Mouse (Mus musculus) liver, embryonic 15.5 days (tissue): ENCODE measurements around the gene Celf1. TPM values are rescaled to one million over a fixed set of nuclear protein-coding genes. Genes with fewer than 3 reads are reported as not detected.
"Not testable (repeated sequence)": the region's sequence is repeated elsewhere in the genome, so short reads cannot be mapped to it uniquely, and the experiment has no call there.

ENCODE experiments used
- ATAC-seq: fragments of 200-750 bp; cut with Nextera tagmentation; 2 replicates; pipeline ENCODE4 v1.8.0; 2017; ENCODE audit warnings: moderate number of reproducible peaks, mild to moderate bottlenecking, moderate library complexity; ENCODE audit not compliant: insufficient read depth
- H3K27ac ChIP-seq: fragments of 300-500 bp; sonication (generic); replicated peaks from 2 replicates; pipeline ENCODE4 v1.5.1; 2015; ENCODE audit warnings: mild to moderate bottlenecking, inconsistent platforms
- H3K27me3 ChIP-seq: fragments of 300-500 bp; sonication (generic); 2 replicates; pipeline ENCODE4 v1.6.1; 2015; ENCODE audit warnings: mild to moderate bottlenecking, inconsistent platforms
- H3K36me3 ChIP-seq: fragments of 300-500 bp; sonication (generic); replicated peaks from 2 replicates; pipeline ENCODE4 v1.6.1; 2015; ENCODE audit warnings: moderate library complexity, mild to moderate bottlenecking, inconsistent platforms
- H3K4me1 ChIP-seq: fragments of 300-500 bp; sonication (generic); replicated peaks from 2 replicates; pipeline ENCODE4 v1.6.1; 2015; ENCODE audit warnings: inconsistent platforms
- H3K4me2 ChIP-seq: fragments of 300-500 bp; sonication (generic); 2 replicates; pipeline ENCODE4 v1.6.1; 2015; ENCODE audit warnings: moderate library complexity, mild to moderate bottlenecking, inconsistent platforms
- H3K4me3 ChIP-seq: fragments of 300-500 bp; sonication (generic); replicated peaks from 2 replicates; pipeline ENCODE4 v1.5.1; 2015; ENCODE audit warnings: mild to moderate bottlenecking, inconsistent platforms
- H3K9ac ChIP-seq: fragments of 300-500 bp; sonication (generic); 2 replicates; pipeline ENCODE4 v1.6.1; 2015; ENCODE audit warnings: moderate library complexity, mild to moderate bottlenecking, inconsistent platforms
- H3K9me3 ChIP-seq: fragments of 300-500 bp; sonication (generic); replicated peaks from 2 replicates; pipeline ENCODE4 v1.6.1; 2016; ENCODE audit warnings: inconsistent platforms
- WGBS: fragments of 180-500 bp; shearing (Covaris S2); methylation state at CpG from one replicate; pipeline ENCODE4 v1.1.7; 2015; ENCODE audit warnings: mixed read lengths; ENCODE audit not compliant: insufficient replicate concordance; 5-methylcytosine and 5-hydroxymethylcytosine counted together
- polyA plus RNA-seq: library from polyadenylated mRNA; unstranded; fragments of >200 nt; fragmentation: Nextera tagmentation; extraction: Ambion mirVana; gene quantifications from 2 replicates; pipeline ENCODE4 v1.2.1, GENCODE M21; 2015

Celf1 gene
- polyA plus RNA-seq, 1 experiment from 2014 or later: 50.0 TPM

GRCm38 (mm10) chr2:91044727-91045126 lies 104.5 kb downstream of the Celf1 start:
- no peak overlapping the region for H3K4me3 ChIP-seq
- H3K4me1 ChIP-seq: peaks cover 16% of the 10 kb centered on the region
- H3K9ac ChIP-seq: no peak overlapping the region
- H3K36me3 ChIP-seq: no peaks in the 10 kb centered on the region
- H3K4me2 ChIP-seq: no peak overlapping the region
- H3K27ac ChIP-seq: no peak overlapping the region
- WGBS: 79% methylated on average over 13 of the region's 13 CpGs
- H3K27me3 ChIP-seq: no peaks in the 10 kb centered on the region
- H3K9me3 ChIP-seq: no peaks in the 10 kb centered on the region
- ATAC-seq: no peak

DNA sequence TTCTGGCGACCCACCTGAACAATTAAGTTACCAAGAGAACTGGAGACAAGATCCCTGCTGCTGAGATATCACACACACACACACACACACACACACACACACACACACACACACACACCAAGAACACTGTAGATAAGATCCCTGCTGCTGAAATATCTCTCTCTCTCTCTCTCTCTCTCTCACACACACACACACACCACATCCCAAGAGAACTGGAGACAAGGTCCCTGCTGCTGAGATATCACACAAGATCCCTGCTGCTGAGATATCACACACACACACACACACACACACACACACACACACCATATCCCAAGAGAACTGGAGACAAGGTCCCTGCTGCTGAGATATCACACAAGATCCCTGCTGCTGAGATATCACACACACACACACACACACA lies 105.6 kb downstream of the Celf1 start:
- not testable (repeated sequence) for H3K36me3 ChIP-seq, H3K4me2 ChIP-seq, H3K27ac ChIP-seq, H3K4me3 ChIP-seq, H3K9ac ChIP-seq, H3K9me3 ChIP-seq, H3K27me3 ChIP-seq
- WGBS: 65% methylated on average over 1 of the region's 1 CpGs
- H3K4me1 ChIP-seq: peaks cover 16% of the 10 kb centered on the region
- ATAC-seq: peak; percentile 69

DNA sequence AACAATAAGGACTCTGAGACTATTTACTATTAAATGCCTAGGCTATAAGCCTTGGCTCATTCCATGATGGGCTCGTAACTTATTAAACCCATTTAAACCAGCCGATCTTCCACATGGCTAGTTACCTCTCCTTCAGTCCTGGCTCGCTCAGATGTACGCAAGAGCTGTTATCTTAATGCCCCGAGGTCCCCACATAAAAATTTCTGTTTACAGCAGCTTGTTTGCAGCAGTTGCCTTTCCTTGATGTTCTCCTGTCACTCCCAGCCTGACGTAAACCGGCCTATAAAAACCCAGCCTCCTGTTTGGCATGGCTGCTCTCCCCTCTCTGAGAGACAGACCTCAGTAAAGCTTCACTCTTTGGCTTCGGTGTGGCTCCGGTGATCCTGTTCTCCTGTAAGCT lies 107.2 kb downstream of the Celf1 start:
- H3K27me3 ChIP-seq: no peaks in the 10 kb centered on the region
- H3K36me3 ChIP-seq: no peaks in the 10 kb centered on the region
- no peak for ATAC-seq
- 65% methylated on average over 9 of the region's 9 CpGs for WGBS
- no peak overlapping the region for H3K4me2 ChIP-seq
- peaks cover 22% of the 10 kb centered on the region for H3K4me1 ChIP-seq
- no peak overlapping the region for H3K9ac ChIP-seq
- no peak overlapping the region for H3K4me3 ChIP-seq
- no peaks in the 10 kb centered on the region for H3K9me3 ChIP-seq
- no peak overlapping the region for H3K27ac ChIP-seq

DNA sequence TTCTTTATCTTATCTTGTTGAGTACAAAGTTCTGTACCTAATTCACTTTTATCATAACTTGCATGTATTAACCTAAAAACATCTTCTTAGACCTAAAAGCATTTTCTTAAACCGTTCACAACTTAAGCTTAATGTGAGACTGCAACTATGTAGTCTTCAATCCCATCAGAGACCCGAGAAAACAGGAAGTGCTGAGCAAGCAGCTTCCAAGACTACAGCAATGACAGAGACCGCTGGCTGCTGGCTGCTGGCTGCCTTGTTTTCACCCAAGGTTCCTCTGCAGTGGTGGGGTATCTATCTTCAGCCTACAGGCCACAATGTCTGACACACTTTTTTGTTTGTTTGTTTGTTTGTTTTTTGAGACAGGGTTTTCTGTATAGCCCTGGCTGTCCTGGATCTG lies 111.7 kb downstream of the Celf1 start:
- no peak for ATAC-seq
- H3K4me3 ChIP-seq: no peak overlapping the region
- H3K27me3 ChIP-seq: no peaks in the 10 kb centered on the region
- H3K9ac ChIP-seq: no peak overlapping the region
- H3K27ac ChIP-seq: 0 out of 2 replicates have a peak overlapping the region, but pooled peaks have one; percentile 38
- no peak overlapping the region for H3K4me2 ChIP-seq
- WGBS: 40% methylated on average over 3 of the region's 3 CpGs
- peaks cover 28% of the 10 kb centered on the region for H3K4me1 ChIP-seq
- peaks cover 21% of the 10 kb centered on the region for H3K36me3 ChIP-seq
- H3K9me3 ChIP-seq: no peaks in the 10 kb centered on the region

DNA sequence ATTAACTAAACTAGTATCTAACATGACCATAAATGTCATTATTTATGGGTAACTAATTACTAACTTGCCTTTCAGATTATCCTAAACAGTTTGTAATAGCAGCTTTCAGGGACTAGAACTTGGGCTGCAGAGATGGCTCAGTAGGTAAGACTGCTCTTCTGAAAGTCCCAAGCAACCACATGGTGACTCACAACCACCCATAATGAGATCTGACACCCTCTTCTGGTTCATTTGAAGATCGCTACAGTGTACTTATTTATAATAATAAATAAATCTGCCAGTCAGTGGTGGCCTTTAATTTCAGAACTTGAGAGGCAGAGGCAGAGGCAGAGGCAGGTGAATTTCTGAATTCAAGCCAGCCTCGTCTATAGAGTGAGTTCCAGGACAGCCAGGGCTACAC lies 112.6 kb downstream of the Celf1 start:
- Histone ChIP-seq H3K36me3 (peaks cover 29% of the 10 kb centered on the region), H3K9me3 (no peaks in the 10 kb centered on the region), H3K27ac (no peak overlapping the region), H3K27me3 (no peaks in the 10 kb centered on the region), H3K9ac (no peak overlapping the region), H3K4me1 (peaks cover 28% of the 10 kb centered on the region), H3K4me2 (peak overlapping the region; percentile 83), H3K4me3 (no peak overlapping the region)
- ATAC-seq: no peak
- WGBS: 38% methylated on average over 2 of the region's 2 CpGs

DNA sequence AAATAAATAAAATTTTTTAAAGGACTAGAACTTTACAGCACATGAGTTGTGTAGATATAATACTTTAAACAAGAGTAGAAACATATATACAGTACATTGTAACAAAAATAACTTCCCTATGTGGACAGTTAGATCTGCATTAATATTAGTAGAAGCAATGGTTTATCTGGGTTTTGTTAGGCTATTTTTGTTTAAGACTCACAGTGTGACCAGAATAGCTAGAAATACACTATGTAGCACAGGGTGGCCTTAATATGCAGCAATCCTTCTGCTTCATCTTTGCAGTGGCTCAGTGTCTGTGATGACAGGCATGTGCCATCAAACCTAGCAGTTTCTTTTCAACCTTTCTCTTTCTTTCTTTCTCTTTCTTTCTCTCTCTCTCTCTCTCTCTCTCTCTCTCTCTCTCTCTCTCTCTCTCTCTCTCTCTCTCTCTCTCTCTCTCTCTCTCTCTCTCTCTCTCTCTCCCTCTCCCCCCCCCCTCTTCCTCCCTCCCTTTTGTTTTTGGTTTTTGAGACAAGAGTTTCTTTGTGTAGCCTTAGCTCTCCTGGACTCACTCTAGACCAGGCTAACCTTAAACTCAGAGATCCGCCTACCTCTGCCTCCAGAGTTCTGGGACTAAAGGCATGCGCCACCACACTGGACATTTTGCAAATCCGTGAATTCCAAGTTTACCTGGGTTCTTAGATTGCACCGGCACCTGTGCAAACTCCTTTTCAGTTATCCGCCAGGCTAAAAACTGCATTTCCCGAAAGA lies 113.2 kb downstream of the Celf1 start:
- Histone ChIP-seq H3K9me3 (no peaks in the 10 kb centered on the region), H3K4me1 (peaks cover 28% of the 10 kb centered on the region), H3K9ac (peak overlapping the region; percentile 79; the same call in 1 of the 2 replicates), H3K27me3 (no peaks in the 10 kb centered on the region), H3K4me3 (peak overlapping the region; percentile 74), H3K27ac (peak overlapping the region; percentile 69), H3K4me2 (peak overlapping the region; percentile 83), H3K36me3 (peaks cover 36% of the 10 kb centered on the region)
- ATAC-seq: peak; percentile 17
- 0% methylated on average over 6 of the region's 6 CpGs for WGBS

- no peaks in the 10 kb centered on the region for H3K27me3 ChIP-seq
- peak; percentile 99 for ATAC-seq
- H3K36me3 ChIP-seq: peaks cover 42% of the 10 kb centered on the region
- peak within 1 kb of the TSS; percentile 79 for H3K9ac ChIP-seq
- H3K4me1 ChIP-seq: peaks cover 28% of the 10 kb centered on the region
- H3K9me3 ChIP-seq: no peaks in the 10 kb centered on the region
- H3K27ac ChIP-seq: peak within 1 kb of the TSS; percentile 82
- under 1% methylated on average over 40 of the region's 40 CpGs for WGBS
- peak within 1 kb of the TSS; percentile 83 for H3K4me2 ChIP-seq
- peak within 1 kb of the TSS; percentile 74 for H3K4me3 ChIP-seq
Observed at GRCm38 (mm10) chr2:91053934-91054382, 113.8 kb downstream of the Celf1 start, which contains the start of gene Psmc3. Gene Psmc3 (plus strand): TSS chr2:91054009.

DNA sequence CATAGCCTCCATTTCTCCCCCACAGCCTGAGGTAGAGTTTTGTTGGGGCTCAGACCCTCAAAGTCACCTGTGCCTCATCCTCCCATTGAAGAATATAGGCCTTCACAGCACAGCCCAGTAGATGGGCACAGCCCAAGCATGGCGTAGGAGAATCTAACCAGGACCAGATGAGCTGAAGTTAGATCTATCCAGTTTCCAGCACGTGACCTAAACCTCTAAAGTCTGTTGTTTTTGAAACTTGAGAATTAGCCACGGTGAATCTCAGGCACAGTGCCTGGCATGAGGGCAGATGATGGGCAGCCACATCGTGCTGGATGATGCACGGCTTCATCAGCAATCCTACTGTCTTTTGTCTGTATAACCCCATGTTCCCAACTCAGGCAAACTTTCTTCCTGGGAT lies 118.3 kb downstream of the Celf1 start:
- no peak for ATAC-seq
- Histone ChIP-seq H3K36me3 (peaks cover 80% of the 10 kb centered on the region), H3K4me1 (peaks cover 46% of the 10 kb centered on the region)

DNA sequence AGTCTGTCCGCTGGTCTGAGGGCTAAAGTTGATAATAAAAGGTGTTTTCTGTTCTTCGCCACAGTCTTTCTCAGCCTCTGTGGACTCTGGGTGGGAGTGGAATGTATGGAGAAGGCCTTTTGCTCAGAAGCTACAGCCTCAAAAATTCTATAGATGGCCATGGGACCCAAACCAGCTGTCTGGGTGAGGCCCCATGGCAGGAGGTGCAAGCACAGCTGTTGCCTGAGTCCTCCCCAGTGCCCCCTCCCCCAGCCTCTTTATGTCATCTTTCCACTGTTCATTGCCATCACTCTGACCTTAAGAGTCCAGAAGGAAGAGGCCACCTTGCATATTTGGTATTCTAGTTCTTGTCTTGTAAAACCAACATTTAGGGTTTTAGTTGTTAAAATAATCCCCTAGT lies 119.2 kb downstream of the Celf1 start:
- H3K27ac ChIP-seq: peak overlapping the region; percentile 82
- WGBS: 80% methylated on average over 2 of the region's 2 CpGs
- no peak overlapping the region for H3K4me3 ChIP-seq
- H3K4me2 ChIP-seq: no peak overlapping the region
- ATAC-seq: no peak
- H3K9me3 ChIP-seq: no peaks in the 10 kb centered on the region
- H3K9ac ChIP-seq: no peak overlapping the region
- H3K36me3 ChIP-seq: peaks cover 89% of the 10 kb centered on the region
- H3K27me3 ChIP-seq: no peaks in the 10 kb centered on the region
- peaks cover 46% of the 10 kb centered on the region for H3K4me1 ChIP-seq

More for the DNA sequence above, 118.3 kb downstream of the Celf1 start:
- Histone ChIP-seq H3K4me2 (no peak overlapping the region), H3K27me3 (no peaks in the 10 kb centered on the region), H3K4me3 (no peak overlapping the region), H3K27ac (no peak overlapping the region), H3K9me3 (no peaks in the 10 kb centered on the region), H3K9ac (no peak overlapping the region)
- WGBS: 87% methylated on average over 5 of the region's 5 CpGs

DNA sequence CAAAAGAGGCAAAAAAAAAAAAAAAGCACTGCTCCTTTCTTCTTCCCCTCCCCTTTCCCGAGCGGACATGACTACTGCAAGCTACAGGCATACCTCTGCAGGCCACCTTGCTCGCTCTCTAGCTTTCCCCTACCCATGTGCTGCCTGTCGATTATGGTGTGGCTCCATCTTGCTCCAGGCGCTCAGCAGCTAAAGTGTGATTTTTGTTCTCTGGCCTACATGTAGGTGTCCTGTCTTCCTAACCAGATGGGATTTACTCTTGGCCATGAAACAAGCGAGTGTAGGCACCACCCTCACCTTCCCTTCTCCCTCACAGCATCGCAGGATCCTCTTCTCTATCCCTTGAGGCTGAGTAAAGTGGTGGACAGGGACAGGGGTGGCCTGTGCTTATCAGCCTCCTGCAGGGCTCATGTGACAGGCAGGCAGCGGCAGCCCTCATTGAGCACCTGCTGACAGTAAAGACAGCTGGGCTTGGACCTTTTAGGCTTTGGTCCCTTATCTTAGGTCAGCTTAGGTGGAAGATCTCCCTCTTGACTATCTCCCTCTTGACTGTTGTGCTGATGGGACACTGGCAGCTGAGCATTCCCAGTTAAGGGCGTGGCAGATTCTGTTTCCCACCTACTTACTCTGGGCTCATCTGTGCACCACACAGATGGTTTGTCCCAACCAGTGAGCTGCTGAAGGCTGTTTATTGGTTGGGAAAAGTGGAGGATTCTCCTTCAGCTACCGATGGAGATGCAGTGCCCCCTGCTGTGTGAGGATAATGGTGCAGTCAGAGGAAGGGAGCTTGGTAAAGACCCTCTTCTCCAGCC lies 120.6 kb downstream of the Celf1 start:
- Histone ChIP-seq H3K27ac (peak overlapping the region; percentile 82), H3K27me3 (no peaks in the 10 kb centered on the region), H3K36me3 (peaks cover 87% of the 10 kb centered on the region), H3K4me2 (peak overlapping the region; percentile 25), H3K4me1 (peaks cover 36% of the 10 kb centered on the region), H3K9me3 (no peaks in the 10 kb centered on the region), H3K4me3 (no peak overlapping the region), H3K9ac (0 out of 2 replicates have a peak overlapping the region, but pooled peaks have one; percentile 4)
- WGBS: 48% methylated on average over 10 of the region's 10 CpGs
- ATAC-seq: peak; percentile 89

GRCm38 (mm10) chr2:91061849-91062481 lies 121.8 kb downstream of the Celf1 start:
- Histone ChIP-seq H3K9ac (no peak overlapping the region), H3K4me3 (no peak overlapping the region), H3K36me3 (peaks cover 75% of the 10 kb centered on the region), H3K4me1 (peaks cover 33% of the 10 kb centered on the region), H3K4me2 (0 out of 2 replicates have a peak overlapping the region, but pooled peaks have one; percentile 25), H3K9me3 (no peaks in the 10 kb centered on the region), H3K27me3 (no peaks in the 10 kb centered on the region), H3K27ac (peak overlapping the region; percentile 82)
- WGBS: 87% methylated on average over 6 of the region's 6 CpGs
- ATAC-seq: no peak
